Mouse (Mus musculus) kidney, postnatal 14 days (tissue): ENCODE measurements around the gene Ankrd9.

Source experiments
- DNase-seq: peaks from one replicate; pipeline ENCODE4 v3.0.0; 2022; ENCODE audit warnings: mixed read lengths

Ankrd9 gene

DNA sequence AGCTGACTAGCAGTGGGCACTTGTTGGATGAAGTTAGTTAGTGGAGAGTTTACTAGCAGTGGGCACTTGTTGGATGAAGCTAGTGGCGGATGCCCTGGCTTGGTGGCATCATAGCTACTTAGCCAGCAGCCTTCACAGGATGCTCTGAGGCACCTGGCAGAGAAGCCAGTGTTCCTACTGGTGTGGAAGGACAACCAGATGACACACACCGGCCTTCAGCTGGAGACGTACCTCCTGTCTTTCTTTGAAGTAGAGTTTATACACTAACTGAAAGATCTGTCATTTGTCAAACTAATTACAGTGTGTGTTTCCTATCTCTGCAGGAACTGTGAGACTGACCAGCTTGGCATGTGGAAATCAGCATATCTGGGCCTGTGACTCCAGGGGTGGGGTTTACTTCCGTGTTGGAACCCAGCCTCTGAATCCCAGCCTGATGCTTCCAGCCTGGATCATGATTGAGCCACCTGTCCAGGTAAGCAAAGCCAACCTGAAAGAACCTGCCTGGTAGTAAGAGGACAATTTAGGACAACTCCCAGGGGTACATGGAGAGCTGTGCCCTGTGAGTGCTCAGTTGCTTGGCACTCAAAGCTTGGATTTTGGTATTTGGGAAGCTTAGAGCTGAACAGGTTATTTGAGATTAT, 24.4 kb downstream of the Ankrd9 start:
- DNase-seq: no peak

DNA sequence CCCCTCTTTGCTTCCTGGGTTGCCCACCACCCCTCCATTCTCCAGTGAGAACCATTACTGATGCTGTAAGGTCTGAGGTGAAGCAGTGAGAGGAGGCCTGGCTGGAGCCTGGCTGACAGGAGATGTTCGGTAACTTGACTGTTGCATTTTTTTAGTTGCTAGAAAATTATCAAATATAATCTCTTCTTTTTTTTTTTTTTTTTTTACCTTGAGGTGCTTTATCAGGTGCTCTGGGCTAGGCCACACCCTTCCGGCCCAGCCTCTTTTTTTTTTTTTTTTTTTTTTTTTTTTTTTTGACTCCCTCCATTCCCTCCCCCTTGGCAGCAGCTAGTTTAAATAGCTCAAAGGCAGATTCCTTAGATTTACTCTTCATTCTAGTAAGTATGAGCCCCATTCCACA, 24.9 kb downstream of the Ankrd9 start:
- DNase-seq: no peak

DNA sequence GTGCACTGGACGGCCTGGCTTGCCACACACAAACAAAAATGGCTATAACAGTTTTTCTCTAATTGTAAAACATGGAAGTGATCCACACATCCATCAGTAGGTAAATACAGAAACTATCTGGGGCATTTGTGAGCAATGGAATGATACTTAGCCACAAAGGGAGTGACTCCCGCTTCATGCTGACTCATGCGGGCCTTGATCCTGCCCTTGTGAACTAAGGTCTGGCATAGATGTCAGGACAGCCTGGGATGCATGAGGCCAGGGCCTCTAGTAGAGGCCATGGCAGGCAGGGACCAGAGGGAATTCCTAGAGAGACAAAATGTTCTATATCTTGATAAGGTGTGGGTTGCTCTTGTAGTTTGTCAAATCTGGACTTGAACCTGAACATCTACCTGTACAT, 25.4 kb downstream of the Ankrd9 start:
- no peak for DNase-seq

- DNase-seq: no peak
Measured at GRCm38 (mm10) chr12:110952628-110953385, 26.0 kb downstream of the Ankrd9 start.

GRCm38 (mm10) chr12:110951236-110951635, 27.6 kb downstream of the Ankrd9 start:
- no peak for DNase-seq

- DNase-seq: no peak
Measured at GRCm38 (mm10) chr12:110950151-110950550, 28.7 kb downstream of the Ankrd9 start.

DNA sequence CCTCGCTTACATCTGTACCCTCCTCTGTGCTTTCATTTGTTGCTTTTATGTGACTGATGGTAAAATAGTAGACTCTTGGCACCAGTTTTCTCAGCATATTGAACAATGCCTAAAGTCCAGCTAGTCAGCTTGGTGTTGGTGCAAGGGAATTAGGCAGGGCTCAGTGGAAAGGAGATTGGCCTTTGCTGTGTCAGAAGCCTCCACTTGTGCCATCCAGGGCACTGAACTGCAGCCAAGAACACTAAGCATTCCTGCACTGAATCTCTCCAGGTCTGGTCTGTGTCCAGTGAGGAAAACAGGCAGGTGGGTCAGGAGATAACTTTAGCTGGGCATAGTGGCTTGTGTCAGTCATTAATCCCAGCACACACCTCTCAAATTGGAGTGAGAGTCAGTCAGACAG, 29.4 kb downstream of the Ankrd9 start:
- DNase-seq: no peak

DNA sequence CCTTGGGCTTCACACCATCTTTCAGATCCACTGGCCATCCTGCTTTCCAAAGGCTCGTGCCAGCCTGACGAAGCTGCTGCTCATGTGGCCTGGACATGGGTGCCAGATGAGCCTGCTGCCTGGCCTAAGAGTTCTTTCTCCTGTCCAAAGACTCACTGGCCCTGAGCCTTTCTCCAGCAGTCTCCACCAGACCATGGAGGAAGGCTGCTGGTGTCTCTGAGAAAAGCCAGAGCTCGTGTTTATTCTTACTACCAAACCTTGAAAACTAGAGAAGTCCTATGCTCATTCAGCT, 30.0 kb downstream of the Ankrd9 start:
- DNase-seq: no peak

GRCm38 (mm10) chr12:110948082-110948909, 30.5 kb downstream of the Ankrd9 start:
- DNase-seq: no peak

GRCm38 (mm10) chr12:110946216-110946615, 32.6 kb downstream of the Ankrd9 start:
- no peak for DNase-seq

DNA sequence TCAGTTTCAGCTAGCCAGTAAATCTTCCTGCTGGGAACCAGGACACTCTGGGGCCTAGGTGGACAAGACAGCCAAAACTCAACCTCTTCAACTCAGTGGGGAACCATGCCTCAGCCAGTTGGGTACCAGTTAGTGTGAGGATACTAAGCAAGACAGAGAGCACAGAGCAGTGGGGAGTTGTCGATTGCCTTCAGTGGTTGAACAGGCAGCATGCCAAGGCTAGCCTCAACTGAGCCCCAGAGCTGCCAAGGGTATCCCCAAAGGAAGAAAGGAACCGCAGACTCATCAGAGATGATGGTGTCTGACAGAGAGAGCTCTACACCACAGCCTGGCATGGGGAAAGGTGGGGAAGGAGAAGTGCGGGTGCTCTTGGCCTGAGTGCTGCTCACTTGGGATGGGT, 38.0 kb downstream of the Ankrd9 start:
- no peak for DNase-seq

DNA sequence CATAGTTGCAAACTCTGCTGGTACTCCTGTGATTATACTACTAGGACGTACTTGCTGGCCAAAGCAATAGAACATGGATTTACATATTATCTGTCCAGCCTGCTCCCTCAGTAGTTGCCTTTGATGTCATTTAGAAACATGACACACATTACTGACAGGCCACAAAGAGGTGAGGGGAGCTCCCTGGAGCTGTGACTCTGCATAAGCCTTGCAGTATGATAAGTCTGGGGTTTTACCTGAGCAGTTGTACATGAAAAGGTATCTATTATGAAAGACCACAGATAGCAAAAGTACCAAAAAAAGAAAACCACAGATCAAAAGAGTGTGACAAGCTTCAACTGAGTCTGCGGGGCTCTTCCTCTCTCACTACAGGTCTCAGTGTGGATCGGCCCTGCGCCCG, 39.5 kb downstream of the Ankrd9 start:
- DNase-seq: no peak

- no peak for DNase-seq
Measured at GRCm38 (mm10) chr12:110937496-110937895, 41.3 kb downstream of the Ankrd9 start.

GRCm38 (mm10) chr12:110935983-110936620, 42.7 kb downstream of the Ankrd9 start:
- peak; percentile 88 for DNase-seq

DNA sequence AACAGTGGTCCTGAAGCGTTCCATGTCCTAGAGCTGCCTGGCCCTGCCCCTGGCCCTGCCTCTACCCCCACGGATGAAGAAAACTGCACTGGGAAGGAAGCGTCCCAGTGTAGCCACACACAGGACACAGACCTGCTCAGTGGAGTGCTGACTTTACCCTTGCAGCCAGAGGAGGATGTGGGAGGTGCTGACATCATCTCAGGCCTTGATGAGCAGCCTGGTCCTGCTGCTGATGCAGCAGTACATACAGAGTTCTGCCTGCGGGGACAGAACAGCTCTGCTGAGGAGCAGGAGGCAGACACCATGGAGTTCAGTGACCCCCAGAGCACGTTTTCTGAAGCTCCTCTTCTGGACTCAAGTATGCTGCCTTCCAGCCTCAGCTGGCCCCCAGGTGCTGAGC, 46.0 kb downstream of the Ankrd9 start:
- no peak for DNase-seq
